Mouse (Mus musculus) spleen, adult 2 months (tissue): Measurements from ENCODE around the gene Syne3.

ENCODE experiments used
- CTCF ChIP-seq: fragments of 200-500 bp; IDR thresholded peaks from 2 replicates; pipeline ENCODE4 v1.5.1; 2011; ENCODE audit warnings: mild to moderate bottlenecking, inconsistent platforms; ENCODE audit not compliant: insufficient read depth, insufficient read length, insufficient replicate concordance; ENCODE audit errors: extremely low read depth
- POLR2A ChIP-seq: fragments of 200-500 bp; IDR thresholded peaks from 2 replicates; pipeline ENCODE4 v1.6.1; 2011; ENCODE audit warnings: low read depth, low read length, inconsistent platforms

DNA sequence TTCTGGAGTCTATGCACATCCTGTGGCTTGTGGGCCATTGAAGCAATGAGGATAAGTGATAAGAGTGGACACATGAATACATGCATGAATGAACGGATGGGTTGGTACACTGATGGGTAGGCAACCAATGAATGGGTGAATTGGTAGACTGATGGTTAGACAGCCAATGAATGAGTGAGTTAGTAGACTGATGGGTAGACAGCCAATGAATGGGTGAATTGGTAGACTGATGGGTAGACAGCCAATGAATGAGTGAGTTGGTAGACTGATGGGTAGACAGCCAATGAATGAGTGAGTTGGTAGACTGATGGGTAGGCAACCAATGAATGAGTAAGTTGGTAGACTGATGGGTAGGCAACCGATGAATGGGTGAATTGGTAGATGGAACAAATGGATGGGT is 91.7 kb downstream of the Syne3 start:
- TF ChIP-seq POLR2A: no peak
- no peak for TF ChIP-seq CTCF
